Mouse (Mus musculus) limb, embryonic 11.5 days (tissue): ENCODE measurements around the gene Gm37419. TPM values are rescaled to one million over a fixed set of nuclear protein-coding genes. Genes with fewer than 3 reads are reported as not detected.
A peak's percentile ranks its signal among the peaks of the same experiment; 100 is the strongest.

ENCODE experiments used
- ATAC-seq: fragments of 200-750 bp; cut with Nextera tagmentation; 2 replicates; pipeline ENCODE4 v1.8.0; 2017; ENCODE audit warnings: low read depth; ENCODE audit not compliant: insufficient number of reproducible peaks, low FRiP score, low TSS enrichment
- DNase-seq: peaks from one replicate; pipeline ENCODE4 v3.0.0-alpha.2; 2015; ENCODE audit warnings: low spot score
- H3K27ac ChIP-seq: fragments of 300-500 bp; sonication (generic); replicated peaks from 2 replicates; pipeline ENCODE4 v1.5.1; 2014; ENCODE audit warnings: low read depth, mild to moderate bottlenecking, low read length
- H3K27me3 ChIP-seq: fragments of 300-500 bp; sonication (generic); 2 replicates; pipeline ENCODE4 v1.6.1; 2014; ENCODE audit warnings: mild to moderate bottlenecking, low read length, mixed read lengths; ENCODE audit not compliant: control insufficient read depth, insufficient read depth
- H3K36me3 ChIP-seq: fragments of 300-500 bp; sonication (generic); 2 replicates; pipeline ENCODE4 v1.6.1; 2014; ENCODE audit warnings: mild to moderate bottlenecking, low read length, moderate library complexity, mixed read lengths; ENCODE audit not compliant: control insufficient read depth, insufficient read depth
- H3K4me1 ChIP-seq: fragments of 300-500 bp; sonication (generic); 2 replicates; pipeline ENCODE4 v1.6.1; 2014; ENCODE audit warnings: low read length, mixed read lengths; ENCODE audit not compliant: control insufficient read depth, insufficient read depth
- H3K4me2 ChIP-seq: fragments of 300-500 bp; sonication (generic); 2 replicates; pipeline ENCODE4 v1.6.1; 2014; ENCODE audit warnings: low read depth, mild to moderate bottlenecking, moderate library complexity; ENCODE audit not compliant: severe bottlenecking
- H3K4me3 ChIP-seq: fragments of 300-500 bp; sonication (generic); 2 replicates; pipeline ENCODE4 v1.5.1; 2014; ENCODE audit warnings: low read depth, low read length
- H3K9ac ChIP-seq: fragments of 300-500 bp; sonication (generic); 2 replicates; pipeline ENCODE4 v1.6.1; 2014; ENCODE audit warnings: mild to moderate bottlenecking, low read length
- H3K9me3 ChIP-seq: fragments of 300-500 bp; sonication (generic); 2 replicates; pipeline ENCODE4 v1.6.1; 2016; ENCODE audit warnings: low read length; ENCODE audit not compliant: control insufficient read depth
- WGBS: fragments of 180-500 bp; shearing (Covaris S2); extraction: QIAGEN DNeasy Blood & Tissue Kit; methylation state at CpG from one replicate; pipeline ENCODE4 v1.1.7; 2014; 5-methylcytosine and 5-hydroxymethylcytosine counted together
- polyA plus RNA-seq: library from polyadenylated mRNA; unstranded; fragments of >200 nt; fragmentation: Nextera tagmentation; extraction: Ambion mirVana; gene quantifications from 2 replicates; pipeline ENCODE4 v1.2.1, GENCODE M21; 2014

The Gm37419 gene
- polyA plus RNA-seq, 1 experiment from 2014 or later = not detected

DNA sequence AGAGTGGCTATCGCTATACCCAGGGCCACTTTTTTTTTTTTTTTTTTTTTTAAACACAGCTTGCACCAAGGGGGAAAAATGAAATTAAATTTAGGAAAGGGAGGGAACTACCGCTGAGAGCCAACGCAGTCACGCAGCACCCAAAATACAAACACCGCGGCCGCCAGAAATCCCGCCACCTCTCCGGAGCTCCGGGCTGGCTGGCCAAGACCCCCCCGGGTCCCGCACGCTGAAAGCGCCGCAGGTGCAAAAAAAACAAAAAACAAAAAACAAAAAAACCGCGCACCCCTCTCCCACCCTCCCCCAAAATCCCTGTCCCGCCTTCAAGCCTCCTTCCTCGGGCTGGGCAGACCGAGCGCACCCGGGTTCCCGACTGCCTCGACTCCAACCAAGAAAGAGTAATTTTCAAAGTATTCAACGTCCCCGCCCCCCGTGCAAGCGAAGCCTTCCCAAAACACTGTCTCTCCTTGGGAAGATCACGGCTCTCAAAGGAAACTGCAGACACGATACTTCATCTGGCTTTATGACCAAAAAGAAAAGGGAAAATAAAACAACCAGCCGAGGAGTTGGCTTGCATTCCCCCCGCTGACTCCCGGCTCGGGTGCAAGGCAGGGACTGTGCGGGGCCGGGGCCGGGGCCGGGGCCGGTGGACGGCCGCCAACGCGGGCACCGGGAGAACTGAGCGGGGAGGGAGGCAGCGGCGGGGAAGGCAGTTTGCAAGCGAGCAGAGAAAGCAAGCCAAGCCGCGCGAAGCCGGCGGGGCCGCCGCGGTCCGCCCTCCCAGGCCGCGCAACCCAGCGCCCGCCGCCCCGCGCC lies 733 bp upstream of the Gm37419 start:
- H3K9me3 ChIP-seq = no peaks in the 10 kb centered on the region
- DNase-seq (peak; percentile 70), ATAC-seq (no peak)
- peak overlapping the region; percentile 86 for H3K9ac ChIP-seq
- H3K36me3 ChIP-seq = no peaks in the 10 kb centered on the region
- H3K4me3 ChIP-seq = peak overlapping the region; percentile 59
- H3K4me2 ChIP-seq = peak overlapping the region; percentile 87
- H3K4me1 ChIP-seq = peaks cover 19% of the 10 kb centered on the region; the same call in 1 of the 2 replicates
- no peak overlapping the region for H3K27ac ChIP-seq
- peaks cover 10% of the 10 kb centered on the region; the same call in 1 of the 2 replicates for H3K27me3 ChIP-seq
- under 1% methylated on average over 60 of the region's 64 CpGs for WGBS

- ATAC-seq = no peak
- peaks cover 19% of the 10 kb centered on the region; the same call in 1 of the 2 replicates for H3K4me1 ChIP-seq
- H3K9me3 ChIP-seq = no peaks in the 10 kb centered on the region
- H3K4me3 ChIP-seq = peak overlapping the region; percentile 59
- peaks cover 10% of the 10 kb centered on the region; the same call in 1 of the 2 replicates for H3K27me3 ChIP-seq
- no peaks in the 10 kb centered on the region for H3K36me3 ChIP-seq
- peak overlapping the region; percentile 86 for H3K9ac ChIP-seq
- peak overlapping the region; percentile 87 for H3K4me2 ChIP-seq
- H3K27ac ChIP-seq = no peak overlapping the region
- WGBS = under 1% methylated on average over 12 of the region's 13 CpGs
- DNase-seq = no peak
Observed at GRCm38 (mm10) chr16:23988157-23988465, 171 bp upstream of the Gm37419 start.

DNA sequence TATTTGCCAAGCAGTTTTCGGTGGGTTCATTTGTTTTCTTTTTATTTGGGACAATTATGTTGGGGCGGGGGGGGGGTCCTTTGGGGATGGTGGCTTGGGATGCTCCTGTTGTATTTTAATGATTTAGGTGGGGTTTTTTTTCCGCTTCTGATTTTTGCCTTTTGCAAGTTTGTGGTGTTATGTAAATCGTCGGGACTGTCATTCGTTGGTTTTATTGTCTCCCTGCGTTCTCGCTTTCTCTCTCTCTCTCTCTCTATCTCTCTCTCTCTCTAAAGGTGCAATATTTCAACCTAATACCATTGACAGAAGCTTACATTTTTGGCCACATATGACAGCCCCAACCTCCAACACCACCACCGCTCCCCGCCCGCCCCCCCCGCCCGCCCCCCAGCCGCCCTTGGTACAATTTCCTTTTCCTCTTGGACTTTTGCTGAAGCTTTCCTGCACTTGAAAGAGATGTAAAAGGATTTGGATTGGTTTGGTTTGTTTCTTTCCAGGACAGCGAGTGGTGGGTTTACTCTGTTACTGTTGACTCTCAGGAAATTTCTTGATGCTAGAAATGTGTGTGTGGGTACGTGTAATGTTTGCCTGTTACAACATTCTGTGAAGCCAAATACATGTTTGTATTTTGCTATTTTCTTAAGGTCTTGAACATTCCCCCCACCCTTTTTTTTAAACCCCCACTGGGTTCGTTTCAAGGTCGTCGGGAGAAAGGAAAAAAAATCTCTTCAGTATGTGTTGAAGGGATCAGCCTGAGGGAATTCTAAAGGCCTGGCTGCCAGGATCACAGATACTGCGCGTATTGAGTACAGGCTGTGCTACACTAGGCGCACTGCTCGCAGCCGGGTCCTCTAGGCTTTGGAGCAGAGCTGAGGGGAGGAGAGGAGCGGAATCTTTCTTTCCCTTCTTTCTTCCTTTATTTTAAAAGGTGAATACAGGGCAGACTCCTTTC lies 1.2 kb downstream of the Gm37419 start:
- WGBS = 2% methylated on average over 25 of the region's 25 CpGs
- Histone ChIP-seq H3K4me2 (peak overlapping the region; percentile 87), H3K36me3 (no peaks in the 10 kb centered on the region), H3K4me1 (peaks cover 17% of the 10 kb centered on the region; the same call in 1 of the 2 replicates), H3K4me3 (peak overlapping the region; percentile 59), H3K9ac (peak overlapping the region; percentile 83), H3K27ac (peak overlapping the region; percentile 99; the same call in 1 of the 2 replicates), H3K9me3 (no peaks in the 10 kb centered on the region), H3K27me3 (peaks cover 10% of the 10 kb centered on the region; the same call in 1 of the 2 replicates)
- DNase-seq (peak; percentile 41), ATAC-seq (no peak)

- Histone ChIP-seq H3K9me3 (no peaks in the 10 kb centered on the region), H3K4me2 (peak overlapping the region; percentile 87; the same call in 1 of the 2 replicates), H3K27ac (no peak overlapping the region), H3K27me3 (peaks cover 8% of the 10 kb centered on the region; the same call in 1 of the 2 replicates), H3K36me3 (no peaks in the 10 kb centered on the region), H3K4me3 (0 out of 2 replicates have a peak overlapping the region, but pooled peaks have one; percentile 59), H3K9ac (no peak overlapping the region), H3K4me1 (peaks cover 17% of the 10 kb centered on the region; the same call in 1 of the 2 replicates)
- DNase-seq (no peak), ATAC-seq (no peak)
- 41% methylated on average over 11 of the region's 11 CpGs for WGBS
Observed at GRCm38 (mm10) chr16:23990161-23990970, 2.1 kb downstream of the Gm37419 start.

GRCm38 (mm10) chr16:23991170-23991569 lies 2.9 kb downstream of the Gm37419 start:
- no peaks in the 10 kb centered on the region for H3K9me3 ChIP-seq
- DNase-seq (peak; percentile 90), ATAC-seq (no peak)
- H3K27ac ChIP-seq = no peak overlapping the region
- no peak overlapping the region for H3K4me3 ChIP-seq
- no peaks in the 10 kb centered on the region for H3K36me3 ChIP-seq
- WGBS = 2% methylated on average over 4 of the region's 4 CpGs
- no peak overlapping the region for H3K4me2 ChIP-seq
- H3K27me3 ChIP-seq = 0 out of 2 replicates have a peak, but pooled peaks cover 2% of the 10 kb centered on the region
- H3K9ac ChIP-seq = no peak overlapping the region
- peaks cover 16% of the 10 kb centered on the region; the same call in 1 of the 2 replicates for H3K4me1 ChIP-seq

DNA sequence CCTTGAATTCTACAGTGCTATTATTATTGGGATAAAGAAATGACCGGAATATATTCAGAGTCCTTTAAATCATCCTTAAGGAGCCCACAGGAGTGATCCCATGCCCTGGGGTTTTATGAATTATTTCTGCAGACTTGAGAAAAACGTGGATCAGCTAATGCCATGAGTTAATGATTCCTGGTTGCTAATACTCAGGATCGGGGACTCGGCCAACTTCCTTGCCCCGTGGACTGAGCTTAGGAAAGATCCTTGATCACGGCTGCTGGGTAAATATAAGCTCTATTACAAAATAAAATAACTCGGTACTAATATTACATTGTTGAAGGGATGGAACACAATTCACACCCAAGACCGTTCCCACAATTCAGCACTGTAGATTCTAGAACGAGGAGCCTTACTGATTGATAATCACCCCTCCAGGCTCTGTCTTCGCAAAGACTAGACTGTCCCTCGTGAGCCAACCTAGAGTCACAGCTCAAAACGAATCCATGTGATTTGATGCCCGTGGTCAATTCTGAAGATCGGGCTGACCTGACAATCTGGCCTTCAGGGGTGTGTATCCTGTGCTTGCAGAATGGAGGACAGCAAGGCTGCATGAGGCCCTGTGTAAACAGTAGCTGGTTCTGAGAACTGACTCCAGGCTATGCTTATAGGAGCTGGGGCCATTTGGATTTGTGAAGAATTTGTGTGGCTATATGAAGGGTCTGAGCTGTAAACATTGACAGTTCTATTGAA lies 3.7 kb downstream of the Gm37419 start:
- 91% methylated on average over 14 of the region's 14 CpGs for WGBS
- no peak for DNase-seq

DNA sequence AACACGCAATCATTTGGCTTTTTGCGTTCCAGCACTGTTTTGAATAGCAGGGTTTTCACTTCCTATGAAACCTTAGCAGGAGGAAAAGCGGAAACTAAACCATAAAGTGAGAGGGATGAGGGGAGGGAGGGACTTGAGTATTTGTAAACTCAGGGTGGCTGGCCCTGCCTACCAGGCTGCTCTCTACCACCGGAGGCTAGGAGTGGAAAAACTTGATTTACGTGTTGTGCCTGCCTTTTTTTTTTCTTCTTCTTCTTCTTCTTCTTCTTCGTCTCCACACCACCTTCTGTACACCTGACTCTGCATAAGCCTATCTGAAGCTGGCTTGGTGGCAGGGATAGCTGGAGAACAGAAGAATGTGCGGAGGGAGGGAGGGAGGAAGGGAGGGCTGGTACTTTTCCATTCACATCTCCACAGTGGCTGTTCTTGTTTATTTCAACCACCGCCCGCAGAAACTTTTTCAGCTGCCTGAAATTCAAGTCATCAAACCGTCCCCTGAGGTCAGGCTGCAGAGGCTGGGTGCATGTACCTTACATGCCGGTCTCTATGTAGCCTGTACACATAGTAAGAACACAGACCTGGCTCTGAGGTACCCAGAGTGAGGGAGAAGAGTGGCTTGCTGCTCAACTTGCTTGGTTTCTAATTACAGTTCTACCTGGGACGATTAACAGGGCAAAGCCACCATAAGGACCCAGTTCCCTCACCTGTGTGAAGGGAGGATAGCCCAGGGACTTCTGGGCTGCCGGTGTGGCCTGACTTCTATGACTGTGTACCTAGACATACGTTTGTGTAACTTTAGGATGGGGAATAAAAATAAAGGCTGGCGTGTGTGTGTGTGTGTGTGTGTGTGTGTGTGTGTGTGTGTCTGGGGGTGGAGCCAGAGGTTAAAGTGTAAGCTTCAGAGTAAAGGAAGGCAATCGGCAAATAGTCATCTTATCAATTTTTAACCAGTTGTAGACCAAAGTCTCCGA lies 5.4 kb downstream of the Gm37419 start:
- Histone ChIP-seq H3K27ac (no peak overlapping the region), H3K4me3 (no peak overlapping the region), H3K27me3 (no peaks in the 10 kb centered on the region), H3K36me3 (no peaks in the 10 kb centered on the region), H3K4me2 (no peak overlapping the region), H3K9me3 (no peaks in the 10 kb centered on the region), H3K9ac (no peak overlapping the region), H3K4me1 (peaks cover 8% of the 10 kb centered on the region; the same call in 1 of the 2 replicates)
- DNase-seq (no peak), ATAC-seq (no peak)
- 51% methylated on average over 17 of the region's 17 CpGs for WGBS

More for the DNA sequence above, 3.7 kb downstream of the Gm37419 start:
- Histone ChIP-seq H3K9me3 (no peaks in the 10 kb centered on the region), H3K9ac (no peak overlapping the region), H3K4me1 (peaks cover 10% of the 10 kb centered on the region; the same call in 1 of the 2 replicates), H3K4me3 (no peak overlapping the region), H3K27me3 (no peaks in the 10 kb centered on the region), H3K4me2 (no peak overlapping the region), H3K27ac (no peak overlapping the region), H3K36me3 (no peaks in the 10 kb centered on the region)
- no peak for ATAC-seq
